Mouse (Mus musculus) heart, postnatal 0 days (tissue): ENCODE data around the gene Ttc9c. TPM values are rescaled to one million over a fixed set of nuclear protein-coding genes. Genes with fewer than 3 reads are reported as not detected.

Experiments used
- ATAC-seq: fragments of 200-750 bp; cut with Nextera tagmentation; 2 replicates; pipeline ENCODE4 v1.8.0; 2017; ENCODE audit warnings: low read depth, moderate number of reproducible peaks, moderate library complexity; ENCODE audit not compliant: insufficient read depth
- DNase-seq: peaks from one replicate; pipeline ENCODE4 v3.0.0-alpha.2; 2016; ENCODE audit warnings: low spot score
- H3K27ac ChIP-seq: fragments of 300-500 bp; sonication (generic); 2 replicates; pipeline ENCODE4 v1.5.1; 2014; ENCODE audit warnings: low read depth, mild to moderate bottlenecking
- H3K27me3 ChIP-seq: fragments of 300-500 bp; sonication (generic); 2 replicates; pipeline ENCODE4 v1.6.1; 2014; ENCODE audit warnings: low read length, mixed read lengths; ENCODE audit not compliant: control insufficient read depth, insufficient read depth
- H3K36me3 ChIP-seq: fragments of 300-500 bp; sonication (generic); replicated peaks from 2 replicates; pipeline ENCODE4 v1.6.1; 2014; ENCODE audit warnings: low read length, mixed read lengths; ENCODE audit not compliant: control insufficient read depth, insufficient read depth
- H3K4me1 ChIP-seq: fragments of 300-500 bp; sonication (generic); 2 replicates; pipeline ENCODE4 v1.6.1; 2014; ENCODE audit warnings: antibody characterized with exemption; ENCODE audit not compliant: control insufficient read depth, insufficient read depth
- H3K4me2 ChIP-seq: fragments of 300-500 bp; sonication (generic); 2 replicates; pipeline ENCODE4 v1.6.1; 2014; ENCODE audit warnings: low read depth, mild to moderate bottlenecking, low read length, moderate library complexity
- H3K4me3 ChIP-seq: fragments of 300-500 bp; sonication (generic); 2 replicates; pipeline ENCODE4 v1.5.1; 2014; ENCODE audit warnings: low read depth, low read length
- H3K9ac ChIP-seq: fragments of 300-500 bp; sonication (generic); replicated peaks from 2 replicates; pipeline ENCODE4 v1.6.1; 2014; ENCODE audit warnings: low read depth, low read length, mixed read lengths
- H3K9me3 ChIP-seq: fragments of 300-500 bp; sonication (generic); replicated peaks from 2 replicates; pipeline ENCODE4 v1.6.1; 2016; ENCODE audit warnings: low read length; ENCODE audit not compliant: control insufficient read depth
- CTCF ChIP-seq: IDR thresholded peaks from 2 replicates; pipeline ENCODE4 v1.5.1; 2016; ENCODE audit warnings: antibody characterized with exemption, control low read depth, low read depth
- EP300 ChIP-seq: IDR thresholded peaks from 2 replicates; pipeline ENCODE4 v1.6.1; 2016; ENCODE audit warnings: antibody characterized with exemption, low read depth
- WGBS: fragments of 180-500 bp; shearing (Covaris S2); extraction: QIAGEN DNeasy Blood & Tissue Kit; methylation state at CpG from one replicate; pipeline ENCODE4 v1.1.7; 2014; 5-methylcytosine and 5-hydroxymethylcytosine counted together
- polyA plus RNA-seq: library from polyadenylated mRNA; unstranded; fragments of >200 nt; fragmentation: Nextera tagmentation; extraction: Ambion mirVana; gene quantifications from 2 replicates; pipeline ENCODE4 v1.2.1, GENCODE M21; 2015
- total RNA-seq: library from RNA; depleted of rRNA; stranded (reverse); fragments of >200 nt; gene quantifications from 2 replicates; pipeline ENCODE4 v1.2.3, GENCODE M21; 2014; ENCODE audit warnings: low replicate concordance

Gene Ttc9c
- total and polyA plus RNA-seq, 2 experiments from 2014 or later, result 20.0 to 21.4 TPM

DNA sequence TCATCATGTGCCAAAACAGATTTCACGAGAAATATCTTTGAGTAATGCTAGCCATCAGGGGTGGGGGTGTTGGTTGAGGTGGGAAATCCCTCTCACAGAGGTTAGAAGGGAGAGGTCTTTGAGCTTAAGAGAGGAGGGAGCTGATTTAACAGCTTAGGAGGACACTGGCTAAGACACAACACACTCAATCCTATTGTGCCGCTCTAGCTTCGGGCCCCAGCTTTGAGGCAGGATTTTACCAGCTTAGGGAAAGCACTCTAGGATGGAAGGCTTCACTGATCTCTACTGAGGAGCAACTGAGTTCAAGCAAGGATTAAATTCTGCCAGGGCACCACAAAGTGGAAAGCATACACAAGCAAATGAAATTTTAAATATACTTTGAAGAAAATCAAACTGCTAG, 2.1 kb downstream of the Ttc9c start:
- Histone ChIP-seq H3K4me1 (peaks cover 16% of the 10 kb centered on the region), H3K36me3 (peaks cover 40% of the 10 kb centered on the region), H3K4me2 (no peak overlapping the region), H3K4me3 (no peak overlapping the region), H3K9ac (no peak overlapping the region), H3K27me3 (no peaks in the 10 kb centered on the region), H3K9me3 (no peaks in the 10 kb centered on the region), H3K27ac (no peak overlapping the region)
- 79% methylated on average over 3 of the region's 3 CpGs for WGBS
- TF ChIP-seq EP300 (no peak), CTCF (no peak)
- ATAC-seq (no peak), DNase-seq (no peak)

DNA sequence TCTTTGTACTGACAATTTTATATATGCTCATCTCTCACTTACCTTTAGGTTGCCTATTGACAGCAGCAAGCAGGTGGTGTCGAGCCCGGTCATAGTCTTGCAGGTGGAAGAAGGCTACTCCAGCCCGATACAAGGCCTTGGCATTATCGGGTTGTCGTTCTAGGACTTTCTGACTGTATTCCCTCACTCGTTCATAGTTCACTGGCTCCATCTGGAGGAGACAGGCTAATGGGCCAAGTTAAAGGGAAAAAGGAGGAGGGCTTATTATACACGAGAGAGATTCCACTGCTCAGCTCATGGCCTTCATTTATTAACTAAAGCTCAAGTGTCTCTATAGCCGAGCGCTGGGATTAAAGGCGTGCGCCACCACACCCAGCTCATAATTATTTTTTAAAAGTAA, 3.3 kb downstream of the Ttc9c start:
- Histone ChIP-seq H3K9ac (no peak overlapping the region), H3K27ac (no peak overlapping the region), H3K36me3 (peaks cover 49% of the 10 kb centered on the region), H3K4me3 (no peak overlapping the region), H3K4me2 (no peak overlapping the region), H3K9me3 (no peaks in the 10 kb centered on the region), H3K4me1 (peaks cover 10% of the 10 kb centered on the region), H3K27me3 (no peaks in the 10 kb centered on the region)
- TF ChIP-seq CTCF (peak; percentile 31), EP300 (no peak)
- 69% methylated on average over 11 of the region's 11 CpGs for WGBS
- no peak for DNase-seq
- ATAC-seq, result no peak

DNA sequence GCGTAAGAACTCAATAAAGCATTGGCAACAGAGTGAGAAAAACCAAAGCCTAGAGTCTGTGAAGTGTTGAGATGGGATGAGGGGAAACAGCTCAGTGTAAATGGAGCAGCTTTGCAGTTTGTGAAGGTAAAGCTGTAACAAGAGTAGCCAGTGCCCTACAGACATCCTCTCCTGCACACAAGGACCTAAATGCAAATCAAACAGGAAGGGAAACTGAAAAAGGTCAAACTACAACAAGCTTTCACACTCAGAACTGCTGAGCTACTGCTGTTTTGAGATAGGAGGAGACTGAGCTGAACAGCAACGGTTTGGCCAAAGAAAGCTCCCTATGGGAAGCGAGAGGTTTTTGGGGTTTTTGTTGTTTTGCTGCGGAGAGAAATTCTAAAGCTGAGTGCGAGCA, 12.3 kb downstream of the Ttc9c start:
- Histone ChIP-seq H3K4me3 (no peak overlapping the region), H3K27ac (no peak overlapping the region), H3K4me2 (no peak overlapping the region), H3K36me3 (peaks cover 41% of the 10 kb centered on the region), H3K9me3 (no peaks in the 10 kb centered on the region), H3K27me3 (no peaks in the 10 kb centered on the region), H3K4me1 (peaks cover 6% of the 10 kb centered on the region; the same call in 1 of the 2 replicates), H3K9ac (no peak overlapping the region)
- WGBS, result 94% methylated on average over 5 of the region's 5 CpGs
- TF ChIP-seq EP300, result no peak
- TF ChIP-seq CTCF, result no peak
- ATAC-seq (no peak), DNase-seq (no peak)

DNA sequence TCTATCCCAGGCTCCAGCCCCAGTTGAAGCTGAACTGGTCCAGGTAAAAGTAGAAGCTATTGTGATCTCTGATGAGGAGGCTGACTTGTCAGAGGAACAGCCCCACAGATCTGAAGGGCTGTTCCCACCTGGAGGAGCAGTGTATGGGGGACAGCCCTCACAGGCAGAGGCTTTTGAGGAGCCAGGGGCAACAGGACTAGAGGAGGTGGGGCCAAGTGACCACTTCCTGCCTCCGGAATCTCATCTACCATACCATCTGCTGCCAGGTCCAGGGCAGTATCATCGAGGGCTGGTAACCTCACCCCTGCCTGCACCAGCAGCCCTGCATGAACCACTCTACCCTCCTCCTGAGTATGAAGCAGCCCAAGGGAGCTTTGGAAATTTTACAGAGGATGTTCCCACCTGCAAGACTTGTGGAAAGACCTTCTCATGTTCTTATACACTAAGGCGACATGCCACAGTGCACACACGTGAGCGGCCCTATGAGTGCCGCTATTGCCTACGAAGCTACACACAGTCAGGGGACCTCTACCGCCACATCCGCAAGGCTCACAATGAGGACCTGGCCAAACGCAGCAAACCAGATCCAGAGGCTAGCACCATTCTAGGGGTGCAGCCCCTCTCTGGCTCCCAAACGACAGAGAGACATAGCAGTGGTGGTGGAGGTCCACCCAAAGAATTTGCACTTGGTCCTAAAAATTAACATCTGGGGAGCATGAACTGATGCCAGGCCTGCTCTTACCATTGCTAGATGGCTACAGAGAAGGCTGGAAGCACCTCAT, 15.1 kb downstream of the Ttc9c start:
- no peak for TF ChIP-seq CTCF
- TF ChIP-seq EP300, result no peak
- Histone ChIP-seq H3K4me1 (peaks cover 9% of the 10 kb centered on the region; the same call in 1 of the 2 replicates), H3K9me3 (no peaks in the 10 kb centered on the region), H3K27ac (no peak overlapping the region), H3K36me3 (peaks cover 24% of the 10 kb centered on the region), H3K9ac (no peak overlapping the region), H3K27me3 (no peaks in the 10 kb centered on the region), H3K4me2 (no peak overlapping the region), H3K4me3 (no peak overlapping the region)
- ATAC-seq (no peak), DNase-seq (no peak)
- WGBS, result 87% methylated on average over 11 of the region's 11 CpGs

DNA sequence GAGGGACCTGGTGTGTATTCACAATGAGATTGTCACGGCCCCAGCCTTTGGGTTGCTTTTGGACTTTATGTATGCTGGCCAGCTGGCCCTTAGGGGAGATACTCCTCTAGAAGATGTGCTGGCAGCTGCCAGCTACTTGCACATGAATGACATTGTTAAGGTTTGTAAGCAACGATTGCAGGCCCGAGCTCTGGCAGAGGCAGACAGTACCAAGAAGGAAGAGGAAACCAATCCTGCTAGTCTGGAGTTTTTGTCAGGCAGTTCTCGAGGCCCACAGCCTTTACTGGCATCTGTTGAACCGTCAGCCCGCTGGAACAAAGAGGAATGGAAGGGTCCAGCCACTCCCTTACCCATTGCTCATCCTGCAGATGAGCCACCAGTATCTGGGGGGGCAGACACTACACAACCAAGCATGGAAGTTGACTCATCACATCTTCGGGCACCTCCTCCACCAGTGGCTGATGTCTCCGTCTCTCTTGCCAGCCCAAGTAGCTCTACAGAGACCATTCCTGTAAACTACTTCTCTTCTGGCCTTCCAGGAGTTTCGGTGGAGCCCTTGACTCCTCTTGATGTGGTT, 15.8 kb downstream of the Ttc9c start:
- no peaks in the 10 kb centered on the region for H3K27me3 ChIP-seq
- no peak for DNase-seq
- TF ChIP-seq EP300, result no peak
- TF ChIP-seq CTCF, result no peak
- peak overlapping the region; percentile 73; the same call in 1 of the 2 replicates for H3K4me2 ChIP-seq
- 88% methylated on average over 9 of the region's 9 CpGs for WGBS
- peaks cover 9% of the 10 kb centered on the region; the same call in 1 of the 2 replicates for H3K4me1 ChIP-seq
- no peak overlapping the region for H3K27ac ChIP-seq
- H3K9me3 ChIP-seq, result no peaks in the 10 kb centered on the region
- peaks cover 19% of the 10 kb centered on the region; the same call in 1 of the 2 replicates for H3K36me3 ChIP-seq
- no peak overlapping the region for H3K4me3 ChIP-seq
- H3K9ac ChIP-seq, result no peak overlapping the region
- ATAC-seq, result no peak
